Mouse (Mus musculus): ENCODE results near the gene P4ha1. TPM values are rescaled to one million over a fixed set of nuclear protein-coding genes. Genes with fewer than 3 reads are reported as not detected.

Gene P4ha1
- polyA plus RNA-seq, 1 experiment: 10.7 TPM

GRCm38 (mm10) chr10:59334899-59335798, 12.1 kb downstream of the P4ha1 start:
- Histone ChIP-seq H3K27me3 (replicated peaks) (no peaks in the 10 kb centered on the region), H3K36me3 (replicated peaks; ENCODE audit: low read length) (peaks cover 73% of the 10 kb centered on the region)
- TF ChIP-seq GATA1 (IDR thresholded peaks at IDR 0.05; ENCODE audit: borderline replicate concordance, low read length): no peak
- TF ChIP-seq FLI1 (IDR thresholded peaks at IDR 0.05; ENCODE audit: low read length): no peak

GRCm38 (mm10) chr10:59336124-59336523, 13.0 kb downstream of the P4ha1 start:
- no peak for TF ChIP-seq FLI1 (IDR thresholded peaks at IDR 0.05; ENCODE audit: low read length)
- TF ChIP-seq GATA1 (IDR thresholded peaks at IDR 0.05; ENCODE audit: borderline replicate concordance, low read length): no peak
- Histone ChIP-seq H3K36me3 (replicated peaks; ENCODE audit: low read length) (peaks cover 80% of the 10 kb centered on the region), H3K9me3 (no peaks in the 10 kb centered on the region), H3K4me3 (replicated peaks) (no peak overlapping the region), H3K4me1 (peaks cover 44% of the 10 kb centered on the region), H3K27me3 (replicated peaks) (no peaks in the 10 kb centered on the region)

More at GRCm38 (mm10) chr10:59334899-59335798, 12.1 kb downstream of the P4ha1 start:
- Histone ChIP-seq H3K4me3 (replicated peaks) (no peak overlapping the region), H3K4me1 (peaks cover 49% of the 10 kb centered on the region), H3K9me3 (no peaks in the 10 kb centered on the region)

GRCm38 (mm10) chr10:59346560-59346959, 23.5 kb downstream of the P4ha1 start:
- TF ChIP-seq GATA1 (IDR thresholded peaks at IDR 0.05; ENCODE audit: borderline replicate concordance, low read length) (no peak), FLI1 (IDR thresholded peaks at IDR 0.05; ENCODE audit: low read length) (no peak)
- Histone ChIP-seq H3K4me1 (peaks cover 18% of the 10 kb centered on the region), H3K9me3 (no peaks in the 10 kb centered on the region), H3K27me3 (replicated peaks) (no peaks in the 10 kb centered on the region), H3K4me3 (replicated peaks) (no peak overlapping the region), H3K36me3 (replicated peaks; ENCODE audit: low read length) (peaks cover 95% of the 10 kb centered on the region)

- Histone ChIP-seq H3K4me3 (replicated peaks) (no peak overlapping the region), H3K27me3 (replicated peaks) (no peaks in the 10 kb centered on the region), H3K36me3 (replicated peaks; ENCODE audit: low read length) (peaks cover 97% of the 10 kb centered on the region), H3K9me3 (no peaks in the 10 kb centered on the region), H3K4me1 (peaks cover 28% of the 10 kb centered on the region)
- no peak for TF ChIP-seq FLI1 (IDR thresholded peaks at IDR 0.05; ENCODE audit: low read length)
- no peak for TF ChIP-seq GATA1 (IDR thresholded peaks at IDR 0.05; ENCODE audit: borderline replicate concordance, low read length)
Observed at GRCm38 (mm10) chr10:59348200-59348599, 25.1 kb downstream of the P4ha1 start.

- H3K36me3 ChIP-seq (replicated peaks; ENCODE audit: low read length): peaks cover 97% of the 10 kb centered on the region
- peaks cover 28% of the 10 kb centered on the region for H3K4me1 ChIP-seq
- H3K27me3 ChIP-seq (replicated peaks): no peaks in the 10 kb centered on the region
- H3K4me3 ChIP-seq (replicated peaks): no peak overlapping the region
- no peak for TF ChIP-seq FLI1 (IDR thresholded peaks at IDR 0.05; ENCODE audit: low read length)
- no peak for TF ChIP-seq GATA1 (IDR thresholded peaks at IDR 0.05; ENCODE audit: borderline replicate concordance, low read length)
- no peaks in the 10 kb centered on the region for H3K9me3 ChIP-seq
Observed at GRCm38 (mm10) chr10:59349536-59349935, 26.4 kb downstream of the P4ha1 start.

GRCm38 (mm10) chr10:59353065-59353464, 30.0 kb downstream of the P4ha1 start:
- H3K27me3 ChIP-seq (replicated peaks): no peaks in the 10 kb centered on the region
- peaks cover 96% of the 10 kb centered on the region for H3K36me3 ChIP-seq (replicated peaks; ENCODE audit: low read length)
- peaks cover 28% of the 10 kb centered on the region for H3K4me1 ChIP-seq
- TF ChIP-seq GATA1 (IDR thresholded peaks at IDR 0.05; ENCODE audit: borderline replicate concordance, low read length): no peak
- TF ChIP-seq FLI1 (IDR thresholded peaks at IDR 0.05; ENCODE audit: low read length): no peak
- no peaks in the 10 kb centered on the region for H3K9me3 ChIP-seq
- H3K4me3 ChIP-seq (replicated peaks): no peak overlapping the region

- Histone ChIP-seq H3K27me3 (replicated peaks) (no peaks in the 10 kb centered on the region), H3K4me3 (replicated peaks) (no peak overlapping the region), H3K36me3 (replicated peaks; ENCODE audit: low read length) (peaks cover 96% of the 10 kb centered on the region), H3K9me3 (no peaks in the 10 kb centered on the region), H3K4me1 (peaks cover 20% of the 10 kb centered on the region)
- TF ChIP-seq GATA1 (IDR thresholded peaks at IDR 0.05; ENCODE audit: borderline replicate concordance, low read length) (no peak), FLI1 (IDR thresholded peaks at IDR 0.05; ENCODE audit: low read length) (no peak)
Observed at GRCm38 (mm10) chr10:59354120-59354519, 31.0 kb downstream of the P4ha1 start.

GRCm38 (mm10) chr10:59355020-59355419, 31.9 kb downstream of the P4ha1 start:
- Histone ChIP-seq H3K36me3 (replicated peaks; ENCODE audit: low read length) (peaks cover 98% of the 10 kb centered on the region), H3K4me1 (peaks cover 20% of the 10 kb centered on the region), H3K4me3 (replicated peaks) (no peak overlapping the region), H3K9me3 (no peaks in the 10 kb centered on the region), H3K27me3 (replicated peaks) (no peaks in the 10 kb centered on the region)
- TF ChIP-seq GATA1 (IDR thresholded peaks at IDR 0.05; ENCODE audit: borderline replicate concordance, low read length) (no peak), FLI1 (IDR thresholded peaks at IDR 0.05; ENCODE audit: low read length) (no peak)

GRCm38 (mm10) chr10:59358744-59359143, 35.6 kb downstream of the P4ha1 start:
- Histone ChIP-seq H3K9me3 (no peaks in the 10 kb centered on the region), H3K36me3 (replicated peaks; ENCODE audit: low read length) (peaks cover 98% of the 10 kb centered on the region)
- TF ChIP-seq FLI1 (IDR thresholded peaks at IDR 0.05; ENCODE audit: low read length): no peak
- TF ChIP-seq GATA1 (IDR thresholded peaks at IDR 0.05; ENCODE audit: borderline replicate concordance, low read length): no peak

GRCm38 (mm10) chr10:59363208-59363607, 40.1 kb downstream of the P4ha1 start:
- Histone ChIP-seq H3K4me3 (replicated peaks) (no peak overlapping the region), H3K9me3 (no peaks in the 10 kb centered on the region), H3K36me3 (replicated peaks; ENCODE audit: low read length) (peaks cover 99% of the 10 kb centered on the region), H3K4me1 (peaks cover 18% of the 10 kb centered on the region), H3K27me3 (replicated peaks) (no peaks in the 10 kb centered on the region)
- TF ChIP-seq FLI1 (IDR thresholded peaks at IDR 0.05; ENCODE audit: low read length): no peak
- TF ChIP-seq GATA1 (IDR thresholded peaks at IDR 0.05; ENCODE audit: borderline replicate concordance, low read length): no peak

More at GRCm38 (mm10) chr10:59358744-59359143, 35.6 kb downstream of the P4ha1 start:
- Histone ChIP-seq H3K4me3 (replicated peaks) (no peak overlapping the region), H3K27me3 (replicated peaks) (no peaks in the 10 kb centered on the region), H3K4me1 (peaks cover 18% of the 10 kb centered on the region)
